Comparison of ENCODE assay signal across 16 mouse cellular contexts in genomic region chr6:83208050-83208400, GRCm38 (mm10). TPM values are rescaled to one million over a fixed set of nuclear protein-coding genes. Genes with fewer than 3 reads are reported as not detected.
A peak's percentile ranks its signal among the peaks of the same experiment; 100 is the strongest.
DNase-seq lines count a peak whose midpoint lies in the region; ATAC-seq and TF ChIP-seq lines count a peak whose summit lies in the region.
"Had no signal": no experiment of that assay in that cellular context is flagged by ENCODE, and none has a peak within 500 bp of the region (broad histone marks: within the 10 kb centered on the region; RNA-seq: fewer than 3 reads in every experiment).

No protein-coding gene starts in this region.

- TF ChIP-seq POLR2A in small intestine, adult 2 months (IDR thresholded peaks at IDR 0.05; ENCODE audit: low read depth, low read length): no peak

- H3K4me1 ChIP-seq in intestine, embryonic 16.5 days (ENCODE audit: control insufficient read depth, insufficient read depth, low read length): peaks cover 4% of the 10 kb centered on the region; the same call in 1 of the 2 replicates
- H3K4me1 ChIP-seq in small intestine, adult 2 months (ENCODE audit: control insufficient read depth, insufficient read depth, insufficient read length, low read length): peaks cover 11% of the 10 kb centered on the region
- H3K4me1 ChIP-seq in stomach, postnatal 0 days (replicated peaks; ENCODE audit: control insufficient read depth, insufficient read depth): no peaks in the 10 kb centered on the region
- H3K4me1 ChIP-seq: embryonic facial prominence, embryonic 10.5 days had no signal

- 55% methylated on average over 2 of the region's 2 CpGs for WGBS in intestine, embryonic 16.5 days
- WGBS in small intestine, adult 2 months: 23% methylated on average over 2 of the region's 2 CpGs
- 87% methylated on average over 2 of the region's 2 CpGs for WGBS in stomach, postnatal 0 days

- ATAC-seq in intestine, embryonic 16.5 days: peak; percentile 88
- ATAC-seq in stomach, postnatal 0 days (ENCODE audit: low FRiP score, low TSS enrichment): 0 out of 2 replicates have a peak, but pooled peaks have one; percentile 13
- ATAC-seq: forebrain, embryonic 13.5 days; forebrain, embryonic 15.5 days had no signal

- H3K36me3 ChIP-seq in intestine, embryonic 16.5 days (ENCODE audit: control insufficient read depth, insufficient read depth, low read length): no peaks in the 10 kb centered on the region
- no peaks in the 10 kb centered on the region for H3K36me3 ChIP-seq in small intestine, adult 2 months (ENCODE audit: control insufficient read depth, insufficient read depth, low read length)
- no peaks in the 10 kb centered on the region for H3K36me3 ChIP-seq in stomach, postnatal 0 days (ENCODE audit: control insufficient read depth, insufficient read depth, low read length)
- H3K36me3 ChIP-seq: embryonic facial prominence, embryonic 10.5 days; embryonic facial prominence, embryonic 12.5 days; forebrain, embryonic 15.5 days had no signal

- H3K4me3 ChIP-seq in intestine, embryonic 16.5 days (ENCODE audit: low read length): no peak overlapping the region
- H3K4me3 ChIP-seq in small intestine, adult 2 months (ENCODE audit: low read depth, low read length): peak overlapping the region; percentile 53
- no peak overlapping the region for H3K4me3 ChIP-seq in stomach, postnatal 0 days (ENCODE audit: low read depth, low read length)
- H3K4me3 ChIP-seq: embryonic facial prominence, embryonic 10.5 days; embryonic facial prominence, embryonic 12.5 days; forebrain, embryonic 13.5 days; forebrain, embryonic 15.5 days had no signal

- TF ChIP-seq CTCF in small intestine, adult 2 months (IDR thresholded peaks at IDR 0.05; ENCODE audit: extremely low read depth, insufficient read length, insufficient replicate concordance, low read depth, low read length): no peak
- no peak for TF ChIP-seq CTCF in stomach, postnatal 0 days (IDR thresholded peaks at IDR 0.05; ENCODE audit: low read depth)

- TF ChIP-seq EP300 in stomach, postnatal 0 days (optimal IDR thresholded peaks at IDR 0.05): no peak

- H3K4me2 ChIP-seq in intestine, embryonic 16.5 days (ENCODE audit: low read depth, low read length): peak overlapping the region; percentile 32; the same call in 1 of the 2 replicates
- no peak overlapping the region for H3K4me2 ChIP-seq in stomach, postnatal 0 days (replicated peaks; ENCODE audit: low read depth)
- H3K4me2 ChIP-seq: embryonic facial prominence, embryonic 12.5 days; forebrain, embryonic 13.5 days; forebrain, embryonic 15.5 days had no signal

- no peaks in the 10 kb centered on the region for H3K27me3 ChIP-seq in intestine, embryonic 16.5 days (replicated peaks; ENCODE audit: control insufficient read depth, insufficient read depth, low read length)
- no peaks in the 10 kb centered on the region for H3K27me3 ChIP-seq in small intestine, adult 2 months (ENCODE audit: control insufficient read depth, insufficient read depth, low read length)
- no peaks in the 10 kb centered on the region for H3K27me3 ChIP-seq in stomach, postnatal 0 days (ENCODE audit: control insufficient read depth, insufficient read depth, low read length)
- H3K27me3 ChIP-seq: embryonic facial prominence, embryonic 12.5 days; forebrain, embryonic 13.5 days; forebrain, embryonic 15.5 days had no signal

- intact Hi-C loops in heart, postnatal 25 days (cut with DNase I): no loop called here

- no peaks in the 10 kb centered on the region for H3K9me3 ChIP-seq in intestine, embryonic 16.5 days (ENCODE audit: control insufficient read depth, low read length)
- no peaks in the 10 kb centered on the region for H3K9me3 ChIP-seq in stomach, postnatal 0 days (ENCODE audit: control insufficient read depth, low read length)
- H3K9me3 ChIP-seq: embryonic facial prominence, embryonic 10.5 days; embryonic facial prominence, embryonic 12.5 days; forebrain, embryonic 13.5 days; forebrain, embryonic 15.5 days had no signal

- no peak for DNase-seq in stomach, postnatal 0 days (ENCODE audit: low spot score)
- DNase-seq in heart, adult 8-10 months (ENCODE audit: low spot score): no peak
- DNase-seq in frontal cortex, postnatal 10 days (ENCODE audit: low spot score in 2 of 2): no peak
- no peak for DNase-seq in heart, postnatal 25 days (ENCODE audit: low spot score)
- DNase-seq: adrenal gland, adult 2 months; adrenal gland, postnatal 10 days; adrenal gland, postnatal 25 days; cerebellum, adult 11-12 months; cerebellum, adult 2 months; cerebellum, adult 9-10 months had no signal

- peak overlapping the region; percentile 89 for H3K27ac ChIP-seq in intestine, embryonic 16.5 days (ENCODE audit: low read length)
- H3K27ac ChIP-seq in small intestine, adult 2 months (ENCODE audit: insufficient read depth, low read depth, low read length): peak overlapping the region; percentile 93
- no peak overlapping the region for H3K27ac ChIP-seq in stomach, postnatal 0 days (replicated peaks)
- H3K27ac ChIP-seq: embryonic facial prominence, embryonic 10.5 days; embryonic facial prominence, embryonic 12.5 days; forebrain, embryonic 13.5 days; forebrain, embryonic 15.5 days had no signal

- peak overlapping the region; percentile 27; the same call in 1 of the 2 replicates for H3K9ac ChIP-seq in intestine, embryonic 16.5 days (ENCODE audit: low read depth, low read length)
- H3K9ac ChIP-seq in stomach, postnatal 0 days (ENCODE audit: low read length): no peak overlapping the region
- H3K9ac ChIP-seq: embryonic facial prominence, embryonic 12.5 days; forebrain, embryonic 13.5 days; forebrain, embryonic 15.5 days had no signal

RNA-seq across cellular contexts. Expression of gene Slc4a5, which starts 11.6 kb away (rescaled TPM):
- polyA plus RNA-seq in intestine, embryonic 16.5 days (2015; fragmentation: Nextera tagmentation; extraction: Ambion mirVana): 0.56 and 1.2 TPM in 2 replicates
- 10.0 and 11.4 TPM in 2 replicates for polyA plus RNA-seq in small intestine, adult 2 months (2012; rRNA removed)
- 0.08 and 0.18 TPM in 2 replicates for polyA plus RNA-seq in stomach, postnatal 0 days (2015; fragmentation: Nextera tagmentation; extraction: Ambion mirVana)
- not detected for total RNA-seq in heart, adult 8-10 months (2022)
- total RNA-seq in heart, postnatal 25 days (2021): not detected
- total RNA-seq: adrenal gland, adult 2 months had no signal

RNA-seq across cellular contexts. Expression of gene Dctn1, which starts 42.3 kb away (rescaled TPM):
- polyA plus RNA-seq in intestine, embryonic 16.5 days (2015; fragmentation: Nextera tagmentation; extraction: Ambion mirVana): 73.5 and 84.5 TPM in 2 replicates
- 77.1 and 168 TPM in 2 replicates for polyA plus RNA-seq in small intestine, adult 2 months (2012; rRNA removed)
- polyA plus RNA-seq in stomach, postnatal 0 days (2015; fragmentation: Nextera tagmentation; extraction: Ambion mirVana): 42.9 and 43.5 TPM in 2 replicates
- total RNA-seq in heart, adult 8-10 months (2022): 100 to 1,000 TPM; 120 to 137 (median 134) TPM
- total RNA-seq in heart, postnatal 25 days (2021): 100 to 1,000 TPM; 134 to 136 TPM

RNA-seq across cellular contexts. Expression of gene 1700003E16Rik, which starts 51.8 kb away (rescaled TPM):
- polyA plus RNA-seq in intestine, embryonic 16.5 days (2015; fragmentation: Nextera tagmentation; extraction: Ambion mirVana): 1.9 and 2.4 TPM in 2 replicates
- polyA plus RNA-seq in small intestine, adult 2 months (2012; rRNA removed): 0.09 TPM in 1 of 2 replicates, not detected in the other
- 1.1 TPM in 2 replicates for polyA plus RNA-seq in stomach, postnatal 0 days (2015; fragmentation: Nextera tagmentation; extraction: Ambion mirVana)
- under 1 TPM; 0.16 to 0.41 (median 0.18) TPM for total RNA-seq in heart, adult 8-10 months (2022)
- total RNA-seq in heart, postnatal 25 days (2021): under 1 TPM in 1 of 2 experiments, not detected in 1; 0.17 TPM

RNA-seq across cellular contexts. Expression of gene Wdr54, which starts 51.8 kb away (rescaled TPM):
- polyA plus RNA-seq in intestine, embryonic 16.5 days (2015; fragmentation: Nextera tagmentation; extraction: Ambion mirVana): 2.9 and 4.6 TPM in 2 replicates
- polyA plus RNA-seq in small intestine, adult 2 months (2012; rRNA removed): 0.90 and 1.3 TPM in 2 replicates
- polyA plus RNA-seq in stomach, postnatal 0 days (2015; fragmentation: Nextera tagmentation; extraction: Ambion mirVana): 1.6 and 1.7 TPM in 2 replicates
- total RNA-seq in heart, adult 8-10 months (2022): 1 to 10 TPM; 2.1 to 2.6 (median 2.4) TPM
- total RNA-seq in heart, postnatal 25 days (2021): 1 to 10 TPM; 1.0 to 2.3 TPM
